Mouse (Mus musculus) c-Kit-positive CD71-negative TER-119-negative erythroid progenitor cells, embryonic 14.5 days (primary cell): ENCODE measurements at regions not wholly inside any gene's neighbourhood (a gene's known extent, or its start where the extent isn't known, plus 50 kb on each side); places are given as distances from the start of the nearest gene placed in this dataset.

Experiments
- DNase-seq: peaks from one replicate; pipeline ENCODE4 v3.0.0-alpha.2; 2013; ENCODE audit warnings: low read depth

- no peak for DNase-seq
These were observed 223.5 kb downstream of the Klf5 start for GRCm38 (mm10) chr14:99521954-99522523.

GRCm38 (mm10) chr14:99535781-99536180, 237.3 kb downstream of the Klf5 start:
- no peak for DNase-seq

GRCm38 (mm10) chr14:99537286-99537685, 238.8 kb downstream of the Klf5 start:
- DNase-seq, result no peak

- DNase-seq, result no peak
These were observed 243.2 kb downstream of the Klf5 start for GRCm38 (mm10) chr14:99541716-99542115.

- DNase-seq, result no peak
These were observed 249.4 kb downstream of the Klf5 start for GRCm38 (mm10) chr14:99547931-99548330.

- DNase-seq, result no peak
These were observed 250.1 kb downstream of the Klf5 start for GRCm38 (mm10) chr14:99548363-99549248.

GRCm38 (mm10) chr14:99564024-99564423, 265.5 kb downstream of the Klf5 start:
- DNase-seq, result no peak

GRCm38 (mm10) chr14:99574146-99574545, 275.7 kb downstream of the Klf5 start:
- DNase-seq, result no peak

GRCm38 (mm10) chr14:99578665-99579064, 280.2 kb downstream of the Klf5 start:
- DNase-seq, result no peak

GRCm38 (mm10) chr14:99579271-99579759, 280.8 kb downstream of the Klf5 start:
- no peak for DNase-seq

- no peak for DNase-seq
These were observed 281.3 kb downstream of the Klf5 start for GRCm38 (mm10) chr14:99579765-99580266.

GRCm38 (mm10) chr14:99584144-99584543, 285.7 kb downstream of the Klf5 start:
- DNase-seq, result no peak

- no peak for DNase-seq
These were observed 287.5 kb downstream of the Klf5 start for GRCm38 (mm10) chr14:99586029-99586428.

GRCm38 (mm10) chr14:99590854-99591470, 292.5 kb downstream of the Klf5 start:
- no peak for DNase-seq

- DNase-seq, result no peak
These were observed 294.4 kb downstream of the Klf5 start for GRCm38 (mm10) chr14:99592922-99593321.

GRCm38 (mm10) chr14:99593864-99594263, 295.4 kb downstream of the Klf5 start:
- no peak for DNase-seq

- no peak for DNase-seq
These were observed 303.4 kb downstream of the Klf5 start for GRCm38 (mm10) chr14:99601900-99602299.

GRCm38 (mm10) chr14:99603257-99603656, 304.8 kb downstream of the Klf5 start:
- no peak for DNase-seq

GRCm38 (mm10) chr14:99605351-99606100, 307.0 kb downstream of the Klf5 start:
- no peak for DNase-seq

GRCm38 (mm10) chr14:99609003-99609402, 310.5 kb downstream of the Klf5 start:
- no peak for DNase-seq

GRCm38 (mm10) chr14:99611435-99611834, 312.9 kb downstream of the Klf5 start:
- DNase-seq, result no peak

- no peak for DNase-seq
These were observed 313.6 kb downstream of the Klf5 start for GRCm38 (mm10) chr14:99612114-99612513.
